Mouse (Mus musculus): ENCODE results near the gene Ppp3ca.

DNA sequence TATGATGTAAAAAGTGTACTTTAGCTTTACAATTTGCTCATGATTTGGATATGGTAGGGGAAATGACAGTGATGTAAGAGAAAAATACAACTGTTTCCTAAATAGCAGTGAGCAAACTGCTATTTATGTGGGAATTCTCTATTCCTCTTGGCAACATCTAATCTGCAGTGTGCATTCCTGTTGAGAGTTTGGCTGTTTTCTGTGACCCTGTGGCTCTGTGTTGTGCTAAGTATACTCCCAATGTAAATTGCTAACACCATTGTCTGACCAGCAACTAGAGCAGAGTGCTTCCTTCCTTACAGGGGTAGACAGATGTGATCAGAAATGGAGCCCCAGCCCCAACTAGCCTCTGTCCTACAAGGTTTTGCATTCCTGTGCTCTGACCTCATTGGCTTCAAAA, 263.1 kb downstream of the Ppp3ca start:
- TF ChIP-seq EP300 (IDR thresholded peaks at IDR 0.05; ENCODE audit: low read depth) (no peak), CTCF (IDR thresholded peaks at IDR 0.05; ENCODE audit: low read depth) (no peak)

Data from liver, postnatal 0 days (tissue).